Mouse (Mus musculus) heart, adult 2 months (tissue): ENCODE measurements around the gene Edn2.

Source experiments
- CTCF ChIP-seq: fragments of 200-600 bp; IDR thresholded peaks from 2 replicates; pipeline ENCODE4 v1.8.1; 2022; ENCODE audit warnings: antibody characterized with exemption, mild to moderate bottlenecking, moderate library complexity
- POLR2A ChIP-seq: fragments of 200-500 bp; IDR thresholded peaks from 2 replicates; pipeline ENCODE4 v1.6.1; 2011; ENCODE audit warnings: mild to moderate bottlenecking, low read depth, low read length, control low read depth; ENCODE audit not compliant: insufficient read depth

- no peak for TF ChIP-seq CTCF
- no peak for TF ChIP-seq POLR2A
These were observed 23.5 kb downstream of the Edn2 start for GRCm38 (mm10) chr4:120184374-120184991.
